Mouse (Mus musculus): ENCODE results near the gene Coil.

DNA sequence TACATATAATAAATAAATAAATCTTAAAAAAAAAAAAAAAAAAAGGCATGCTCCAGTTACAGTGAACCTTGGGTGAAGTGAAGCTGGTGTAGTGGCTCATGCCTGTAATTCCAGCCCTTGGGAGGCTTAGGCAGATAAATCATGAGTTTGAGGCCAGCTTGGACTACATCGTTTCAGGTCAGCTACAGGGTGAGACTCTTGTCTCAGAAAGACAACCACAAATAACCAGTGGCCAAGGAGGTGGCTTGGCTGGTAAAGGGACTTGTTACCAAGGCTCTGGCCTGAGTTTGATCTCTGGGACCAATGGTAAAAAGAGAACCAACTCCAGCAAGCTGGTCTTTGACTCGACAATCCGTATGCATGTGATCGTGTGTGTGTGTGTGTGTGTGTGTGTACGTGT lies 32.0 kb downstream of the Coil start:
- no peak for TF ChIP-seq EP300 (IDR thresholded peaks at IDR 0.05; ENCODE audit: low read length)
- TF ChIP-seq CHD1 (IDR thresholded peaks at IDR 0.05; ENCODE audit: low read depth, low read length) = no peak
- TF ChIP-seq ZMIZ1 (IDR thresholded peaks at IDR 0.05; ENCODE audit: low read depth, low read length) = no peak
- TF ChIP-seq CTCF (conservative IDR thresholded peaks at IDR 0.05 in 1 of 2, IDR thresholded peaks at IDR 0.05 in 1 of 2; ENCODE audit: low read depth in 2 of 2, low read length in 2 of 2) = no peak
- no peak for TF ChIP-seq HCFC1 (IDR thresholded peaks at IDR 0.05; ENCODE audit: low read depth, low read length)
- TF ChIP-seq ELF1 (IDR thresholded peaks at IDR 0.05; ENCODE audit: low read depth, low read length) = no peak
- TF ChIP-seq GABPA (IDR thresholded peaks at IDR 0.05; ENCODE audit: insufficient replicate concordance, low read depth, low read length) = no peak
